ENCODE assay signal across 12 mouse cellular contexts in genomic region chr2:166012145-166012544, GRCm38 (mm10). TPM values are rescaled to one million over a fixed set of nuclear protein-coding genes. Genes with fewer than 3 reads are reported as not detected.
DNase-seq lines count a peak whose midpoint lies in the region; ATAC-seq and TF ChIP-seq lines count a peak whose summit lies in the region.
"Had no signal": no experiment of that assay in that cellular context is flagged by ENCODE, and none has a peak within 500 bp of the region (broad histone marks: within the 10 kb centered on the region; RNA-seq: fewer than 3 reads in every experiment).

No protein-coding gene starts in this region.

- H3K27ac ChIP-seq in heart, embryonic 14.5 days (replicated peaks in 1 of 2; ENCODE audit: control insufficient read depth in 1 of 2, insufficient read depth in 1 of 2, low read depth in 2 of 2, low read length in 2 of 2) = peak overlapping the region; percentile 82 to 87
- no peak overlapping the region for H3K27ac ChIP-seq in liver, embryonic 14.5 days
- no peak overlapping the region for H3K27ac ChIP-seq in forebrain, embryonic 16.5 days (ENCODE audit: low read length)

- no peak for TF ChIP-seq CTCF in liver, embryonic 14.5 days (IDR thresholded peaks at IDR 0.05; ENCODE audit: low read depth)

- DNase-seq in heart, adult 9 months (ENCODE audit: low spot score in 2 of 2) = no peak
- DNase-seq in 416B (ENCODE audit: low read depth) (peak; percentile 85), R1 (ENCODE audit: low read depth, low spot score) (peak; percentile 58)
- peak in 1 of 3 experiments; percentile 39 for DNase-seq in liver, embryonic 14.5 days (ENCODE audit: low read depth in 3 of 3, low spot score in 3 of 3)
- DNase-seq in cerebellum, adult 11 months = no peak
- DNase-seq in left cerebral cortex, adult 8-10 months (ENCODE audit: low spot score in 2 of 2) = no peak
- DNase-seq: adrenal gland, postnatal 25 days; kidney, postnatal 10 days; thymus, postnatal 4 days had no signal

- peaks cover 22 to 48% of the 10 kb centered on the region in 2 experiments for H3K4me1 ChIP-seq in heart, embryonic 14.5 days (ENCODE audit: control insufficient read depth in 2 of 2, insufficient read depth in 2 of 2, low read length in 2 of 2)
- H3K4me1 ChIP-seq in liver, embryonic 14.5 days (replicated peaks; ENCODE audit: control insufficient read depth in 2 of 2, insufficient read depth in 2 of 2, low read length in 1 of 2) = peaks cover 4 to 18% of the 10 kb centered on the region in 2 experiments
- H3K4me1 ChIP-seq in forebrain, embryonic 16.5 days (replicated peaks; ENCODE audit: control insufficient read depth, insufficient read depth, low read length) = peaks cover 19% of the 10 kb centered on the region

- no peaks in the 10 kb centered on the region; the same call in 1 of the 2 replicates for H3K9me3 ChIP-seq in heart, embryonic 14.5 days (ENCODE audit: control insufficient read depth, low read length)
- H3K9me3 ChIP-seq in liver, embryonic 14.5 days (ENCODE audit: control insufficient read depth, low read length) = no peaks in the 10 kb centered on the region
- no peaks in the 10 kb centered on the region for H3K9me3 ChIP-seq in forebrain, embryonic 16.5 days (ENCODE audit: control insufficient read depth, low read length)
- H3K9me3 ChIP-seq: limb, embryonic 12.5 days had no signal

- H3K27me3 ChIP-seq in heart, embryonic 14.5 days (ENCODE audit: control insufficient read depth, insufficient read depth, low read length) = no peaks in the 10 kb centered on the region
- no peaks in the 10 kb centered on the region for H3K27me3 ChIP-seq in liver, embryonic 14.5 days (ENCODE audit: control insufficient read depth, insufficient read depth, low read length)
- no peaks in the 10 kb centered on the region for H3K27me3 ChIP-seq in forebrain, embryonic 16.5 days (replicated peaks; ENCODE audit: control insufficient read depth, insufficient read depth, low read length)
- H3K27me3 ChIP-seq: limb, embryonic 12.5 days had no signal

- H3K4me2 ChIP-seq in heart, embryonic 14.5 days (ENCODE audit: low read length) = peak overlapping the region; percentile 35
- H3K4me2 ChIP-seq in liver, embryonic 14.5 days (ENCODE audit: low read depth) = peak overlapping the region; percentile 21; the same call in 1 of the 2 replicates
- H3K4me2 ChIP-seq in forebrain, embryonic 16.5 days (ENCODE audit: low read length) = no peak overlapping the region
- H3K4me2 ChIP-seq: limb, embryonic 12.5 days had no signal

- WGBS in heart, embryonic 14.5 days = 20% methylated on average over 2 of the region's 2 CpGs
- WGBS in liver, embryonic 14.5 days (ENCODE audit: insufficient replicate concordance) = 5% methylated on average over 2 of the region's 2 CpGs
- WGBS in forebrain, embryonic 16.5 days = 80% methylated on average over 2 of the region's 2 CpGs

- no peak overlapping the region for H3K4me3 ChIP-seq in heart, embryonic 14.5 days (ENCODE audit: control insufficient read depth in 1 of 2, insufficient read depth in 1 of 2, low read depth in 1 of 2, low read length in 2 of 2)
- no peak overlapping the region for H3K4me3 ChIP-seq in liver, embryonic 14.5 days (ENCODE audit: insufficient read depth in 1 of 2, low read depth in 2 of 2, low read length in 2 of 2)
- no peak overlapping the region for H3K4me3 ChIP-seq in forebrain, embryonic 16.5 days (replicated peaks; ENCODE audit: low read length)
- H3K4me3 ChIP-seq: limb, embryonic 12.5 days had no signal

- TF ChIP-seq EP300 in liver, embryonic 14.5 days (IDR thresholded peaks at IDR 0.05; ENCODE audit: low read depth) = 0 out of 2 replicates have a peak, but pooled peaks have one; percentile 27

- peak overlapping the region; percentile 18 for H3K9ac ChIP-seq in heart, embryonic 14.5 days (ENCODE audit: low read length)
- H3K9ac ChIP-seq in liver, embryonic 14.5 days (replicated peaks) = no peak overlapping the region
- no peak overlapping the region for H3K9ac ChIP-seq in forebrain, embryonic 16.5 days (replicated peaks; ENCODE audit: low read depth, low read length)
- H3K9ac ChIP-seq: limb, embryonic 12.5 days had no signal

- ATAC-seq in heart, embryonic 14.5 days (ENCODE audit: insufficient number of reproducible peaks, insufficient read depth, low FRiP score, low read depth) = no peak
- no peak for ATAC-seq in liver, embryonic 14.5 days (ENCODE audit: insufficient read depth)
- ATAC-seq in forebrain, embryonic 16.5 days = no peak

- H3K36me3 ChIP-seq in heart, embryonic 14.5 days (ENCODE audit: control insufficient read depth, insufficient read depth, low read length) = no peaks in the 10 kb centered on the region
- H3K36me3 ChIP-seq in liver, embryonic 14.5 days (replicated peaks; ENCODE audit: control insufficient read depth, insufficient read depth, low read depth) = no peaks in the 10 kb centered on the region
- H3K36me3 ChIP-seq in forebrain, embryonic 16.5 days (ENCODE audit: control insufficient read depth, insufficient read depth) = no peaks in the 10 kb centered on the region
- H3K36me3 ChIP-seq: limb, embryonic 12.5 days had no signal

RNA-seq across cellular contexts. Expression of gene Ncoa3, which starts 19.7 kb away (rescaled TPM):
- 12.5 and 13.1 TPM in 2 replicates for polyA plus RNA-seq in heart, embryonic 14.5 days (2014; fragmentation: Nextera tagmentation; extraction: Ambion mirVana)
- polyA plus RNA-seq in liver, embryonic 14.5 days (2012; rRNA removed) = 4.3 and 4.4 TPM in 2 replicates
- polyA plus RNA-seq in liver, embryonic 14.5 days (2014; fragmentation: Nextera tagmentation; extraction: Ambion mirVana) = 3.3 and 3.7 TPM in 2 replicates
- polyA plus RNA-seq in forebrain, embryonic 16.5 days (2015; fragmentation: Nextera tagmentation; extraction: Ambion mirVana) = 10.6 and 11.3 TPM in 2 replicates
- 10 to 100 TPM; 33.3 to 35.9 (median 34.5) TPM for total RNA-seq in left cerebral cortex, adult 8-10 months (2022)

Comparison
In these comparisons a context has a peak if more than half of its experiments do, and no peak if none do; other contexts are left out.
1. H3K27ac ChIP-seq: peak in heart, embryonic 14.5 days (2 of 2); none in liver, embryonic 14.5 days (single experiment) and forebrain, embryonic 16.5 days (single experiment).
2. DNase-seq: peak in 416B (single experiment) and R1 (single experiment); none in heart, adult 9 months (0 of 2), cerebellum, adult 11 months (single experiment) and left cerebral cortex, adult 8-10 months (0 of 2).